Mouse (Mus musculus): Measurements from ENCODE around the gene Ildr1. TPM values are rescaled to one million over a fixed set of nuclear protein-coding genes. Genes with fewer than 3 reads are reported as not detected.

Gene Ildr1
- total RNA-seq, 2 experiments from 2014 or later = 0.18 to 0.45 TPM

GRCm38 (mm10) chr16:36770191-36770771 is 76.5 kb downstream of the Ildr1 start:
- no peak for DNase-seq (ENCODE audit: low spot score in 2 of 2)

DNA sequence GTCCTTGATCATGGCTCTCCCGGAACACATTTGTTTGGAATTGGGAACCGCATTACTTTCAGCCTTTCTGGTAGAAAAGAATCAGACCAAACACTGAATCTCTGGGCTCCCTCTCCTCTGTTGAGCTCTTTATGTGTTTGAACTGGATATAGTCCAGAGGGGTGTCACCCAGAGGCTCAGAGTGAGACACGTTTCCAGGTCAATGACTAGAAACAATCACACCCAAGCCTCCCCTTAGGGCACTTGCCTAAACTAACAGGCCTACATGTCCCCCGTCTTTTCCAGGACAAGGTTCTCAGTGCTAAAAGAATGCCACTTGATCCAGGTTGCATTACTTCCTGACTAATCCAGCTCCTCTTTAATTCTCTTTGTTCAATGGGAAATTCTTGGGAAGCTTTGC is 77.1 kb downstream of the Ildr1 start:
- DNase-seq (ENCODE audit: low spot score in 2 of 2) = peak in 1 of 2 experiments; percentile 54

GRCm38 (mm10) chr16:36771244-36771643 is 77.5 kb downstream of the Ildr1 start:
- DNase-seq (ENCODE audit: low spot score in 2 of 2) = no peak

DNA sequence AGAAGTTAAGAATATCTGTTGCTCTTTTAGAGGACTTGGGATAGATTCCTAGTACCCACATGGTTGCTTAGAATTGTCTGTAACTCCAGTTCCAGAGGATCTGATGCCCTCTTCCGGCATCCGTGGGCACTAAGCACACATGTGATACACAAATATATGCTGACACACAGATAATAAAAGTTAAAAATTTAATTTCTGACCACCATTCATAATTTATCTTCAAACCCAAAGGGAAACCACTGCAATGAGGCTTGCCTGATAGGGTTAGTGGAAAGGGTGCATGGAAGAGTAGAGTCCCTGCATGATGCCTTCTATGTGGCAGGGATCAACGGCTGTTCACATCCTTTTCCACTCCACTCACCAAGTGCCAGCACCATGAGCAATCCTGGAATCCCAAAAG is 77.9 kb downstream of the Ildr1 start:
- no peak for DNase-seq (ENCODE audit: low spot score in 2 of 2)

- no peak for DNase-seq (ENCODE audit: low spot score in 2 of 2)
Measured at GRCm38 (mm10) chr16:36772996-36773395, 79.2 kb downstream of the Ildr1 start.

GRCm38 (mm10) chr16:36775658-36776057 is 81.9 kb downstream of the Ildr1 start:
- DNase-seq (ENCODE audit: low spot score in 2 of 2) = peak; percentile 36 to 79

Other genes starting within 250 kb of the Ildr1 start
- not detected for gene Stfa3, start 238.6 kb upstream of the Ildr1 start, total RNA-seq (2021)
- 10 to 100 TPM in 1 of 2 experiments, 1 to 10 TPM in 1; 9.4 to 13.6 TPM for gene Casr, start 131.8 kb upstream of the Ildr1 start, total RNA-seq (2021)
- 1 to 10 TPM; 1.7 to 2.1 TPM for gene Cd86, start 27.9 kb upstream of the Ildr1 start, total RNA-seq (2021)
- 10 to 100 TPM; 45.1 to 46.1 TPM for gene Slc15a2, start 91.0 kb downstream of the Ildr1 start, total RNA-seq (2021)
- 10 to 100 TPM; 33.1 to 33.4 TPM for gene Iqcb1, start 134.4 kb downstream of the Ildr1 start, total RNA-seq (2021)
- gene Eaf2, start 181.0 kb downstream of the Ildr1 start, total RNA-seq (2021) = 1 to 10 TPM; 1.5 to 3.0 TPM
- gene Golgb1, start 181.2 kb downstream of the Ildr1 start, total RNA-seq (2021) = 10 to 100 TPM; 68.8 to 73.3 TPM
- gene Hcls1, start 241.0 kb downstream of the Ildr1 start, total RNA-seq (2021) = 1 to 10 TPM; 4.5 to 4.8 TPM